Mouse (Mus musculus): ENCODE measurements at regions not wholly inside any gene's neighbourhood (a gene's known extent, or its start where the extent isn't known, plus 50 kb on each side); places are given as distances from the start of the nearest gene placed in this dataset.

DNA sequence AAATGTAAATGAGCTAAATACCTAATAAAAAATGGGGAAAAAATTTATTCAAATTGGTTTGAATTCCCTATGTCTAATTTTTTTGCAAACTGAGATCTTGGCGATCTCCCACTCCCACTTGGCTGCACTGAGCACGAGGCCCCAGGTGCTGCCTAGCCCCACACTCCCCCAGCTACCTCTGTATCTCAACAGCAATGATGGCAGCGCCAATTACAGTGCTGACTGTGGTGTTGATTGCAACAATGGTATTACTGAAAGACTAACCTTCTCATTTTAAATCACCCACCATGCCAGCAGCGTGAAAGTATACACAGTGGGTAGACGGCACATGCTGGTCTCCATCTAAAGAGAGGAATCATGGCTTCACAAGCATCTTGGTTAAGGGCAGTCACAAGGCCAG lies 267.1 kb downstream of the Ipo11 start:
- Histone ChIP-seq H3K36me3 (no peaks in the 10 kb centered on the region), H3K27me3 (ENCODE audit: insufficient read depth, poor library complexity, severe bottlenecking) (no peaks in the 10 kb centered on the region), H3K4me3 (no peak overlapping the region), H3K9me3 (no peaks in the 10 kb centered on the region), H3K27ac (no peak overlapping the region), H3K4me1 (replicated peaks) (no peaks in the 10 kb centered on the region)
- DNase-seq (ENCODE audit: low spot score) = no peak
- WGBS = 86% methylated on average over 5 of the region's 5 CpGs

DNA sequence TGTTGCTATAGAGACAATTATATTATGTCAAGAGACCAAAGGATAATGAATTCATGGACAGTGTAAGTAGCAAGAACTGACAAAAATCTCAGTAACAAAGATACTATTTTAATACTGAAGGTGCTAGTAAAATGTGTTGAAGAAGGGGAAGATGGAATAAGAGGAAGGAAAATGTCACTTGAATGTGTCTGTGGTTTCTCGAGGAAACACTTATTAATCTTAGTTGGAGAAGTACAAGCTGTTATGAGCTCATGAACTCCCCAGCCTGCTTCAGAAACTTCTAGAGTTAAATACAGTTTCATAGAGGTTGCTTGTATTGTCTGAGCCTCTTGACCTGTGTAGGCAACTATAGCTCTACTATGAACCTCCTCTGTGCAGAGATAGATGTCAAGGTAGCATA lies 274.6 kb downstream of the Ipo11 start:
- DNase-seq (ENCODE audit: low spot score) = no peak
- H3K9me3 ChIP-seq = no peaks in the 10 kb centered on the region
- no peaks in the 10 kb centered on the region for H3K36me3 ChIP-seq
- WGBS = 88% methylated on average over 1 of the region's 1 CpGs
- H3K4me1 ChIP-seq (replicated peaks) = no peaks in the 10 kb centered on the region
- no peak overlapping the region for H3K27ac ChIP-seq
- no peaks in the 10 kb centered on the region for H3K27me3 ChIP-seq (ENCODE audit: insufficient read depth, poor library complexity, severe bottlenecking)
- no peak overlapping the region for H3K4me3 ChIP-seq

DNA sequence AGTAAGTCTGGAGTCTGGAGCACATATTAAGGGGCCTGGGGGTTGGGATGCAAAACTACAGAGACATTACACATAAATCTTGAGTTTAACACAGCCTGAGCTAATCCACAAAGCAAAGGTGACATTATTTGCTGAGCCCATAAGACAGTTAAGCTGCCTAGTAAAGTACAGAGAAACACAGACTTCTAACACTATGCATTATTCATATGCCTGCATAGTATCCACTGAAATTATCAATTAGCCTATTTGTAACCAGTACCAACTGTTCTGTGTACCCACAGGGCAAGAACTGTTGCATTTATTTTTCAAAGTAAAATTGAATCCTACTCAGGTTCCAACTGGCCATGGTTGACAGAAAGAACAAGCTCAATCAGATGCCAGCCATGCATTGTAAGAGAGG lies 287.4 kb downstream of the Ipo11 start:
- no peak for DNase-seq (ENCODE audit: low spot score)
- Histone ChIP-seq H3K27me3 (ENCODE audit: insufficient read depth, poor library complexity, severe bottlenecking) (no peaks in the 10 kb centered on the region), H3K36me3 (no peaks in the 10 kb centered on the region), H3K27ac (no peak overlapping the region), H3K4me1 (replicated peaks) (no peaks in the 10 kb centered on the region), H3K4me3 (no peak overlapping the region), H3K9me3 (no peaks in the 10 kb centered on the region)

DNA sequence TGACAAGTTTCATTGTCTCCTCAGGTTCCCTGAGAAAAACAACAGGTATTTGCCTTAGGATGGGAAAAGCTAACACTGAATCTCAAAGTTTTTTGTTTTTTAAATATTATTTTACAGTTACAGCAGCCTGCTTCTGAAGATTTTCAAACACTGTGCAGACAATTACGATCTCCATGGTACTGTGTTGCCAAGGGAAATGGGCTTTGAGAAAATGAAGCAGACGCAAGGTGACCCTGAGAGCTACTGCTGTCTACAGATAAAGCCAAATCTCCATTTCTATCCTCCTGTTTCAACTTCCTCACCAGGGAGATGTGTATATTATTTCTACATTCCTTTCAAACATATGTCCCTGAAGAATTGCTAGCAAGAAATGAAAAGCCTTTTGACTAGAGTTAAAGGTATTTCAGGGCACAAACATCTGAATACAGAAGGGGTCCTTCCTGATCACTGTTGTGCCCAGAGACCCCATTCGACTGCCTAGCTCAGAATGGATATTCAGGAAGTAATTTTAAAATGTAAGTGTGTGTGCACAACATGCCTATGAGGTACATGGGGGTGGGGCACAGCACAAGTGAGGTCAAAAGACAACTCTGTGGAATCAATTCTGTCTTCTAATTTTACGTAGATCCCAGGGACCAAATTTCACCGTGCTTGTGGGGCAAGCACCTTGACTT lies 293.3 kb downstream of the Ipo11 start:
- Histone ChIP-seq H3K27me3 (ENCODE audit: insufficient read depth, poor library complexity, severe bottlenecking) (no peaks in the 10 kb centered on the region), H3K36me3 (no peaks in the 10 kb centered on the region), H3K4me3 (no peak overlapping the region), H3K4me1 (replicated peaks) (no peaks in the 10 kb centered on the region), H3K27ac (no peak overlapping the region), H3K9me3 (no peaks in the 10 kb centered on the region)
- 84% methylated on average over 5 of the region's 5 CpGs for WGBS
- no peak for DNase-seq (ENCODE audit: low spot score)

DNA sequence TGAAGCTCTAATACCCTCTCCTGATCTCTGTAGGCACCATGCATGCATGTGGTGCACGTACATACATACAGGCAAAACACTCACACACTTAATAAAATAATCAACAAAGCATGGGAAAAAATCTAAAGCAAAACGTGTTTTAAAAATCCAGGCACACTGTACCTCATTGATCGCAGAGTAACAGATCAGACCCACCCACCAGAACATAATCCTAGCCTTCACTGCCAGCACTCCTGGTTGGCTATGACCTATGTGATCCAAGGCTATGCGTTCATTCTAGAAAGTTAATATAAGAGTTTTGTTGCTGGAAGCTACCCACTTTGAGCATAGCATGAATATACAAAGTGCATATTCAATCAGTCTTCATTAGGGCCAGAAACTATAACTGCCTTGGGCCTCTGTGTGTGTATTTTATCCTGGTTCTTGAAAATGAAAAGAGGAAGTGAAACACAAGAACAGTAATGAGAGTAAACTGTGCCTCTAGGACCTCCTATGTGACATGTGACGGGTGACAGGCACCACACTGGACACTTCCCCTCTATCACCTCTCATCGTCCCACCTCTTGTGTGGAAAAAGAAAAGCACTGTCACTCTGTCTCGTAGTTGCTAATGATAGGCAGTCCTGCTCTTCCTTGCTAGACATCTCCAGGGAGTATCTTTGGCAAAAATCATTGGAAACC lies 297.9 kb downstream of the Ipo11 start:
- H3K27me3 ChIP-seq (ENCODE audit: insufficient read depth, poor library complexity, severe bottlenecking) = no peaks in the 10 kb centered on the region
- no peaks in the 10 kb centered on the region for H3K4me1 ChIP-seq (replicated peaks)
- H3K9me3 ChIP-seq = no peaks in the 10 kb centered on the region
- H3K36me3 ChIP-seq = no peaks in the 10 kb centered on the region
- H3K27ac ChIP-seq = no peak overlapping the region
- no peak overlapping the region for H3K4me3 ChIP-seq
- no peak for DNase-seq (ENCODE audit: low spot score)
- 79% methylated on average over 7 of the region's 7 CpGs for WGBS

DNA sequence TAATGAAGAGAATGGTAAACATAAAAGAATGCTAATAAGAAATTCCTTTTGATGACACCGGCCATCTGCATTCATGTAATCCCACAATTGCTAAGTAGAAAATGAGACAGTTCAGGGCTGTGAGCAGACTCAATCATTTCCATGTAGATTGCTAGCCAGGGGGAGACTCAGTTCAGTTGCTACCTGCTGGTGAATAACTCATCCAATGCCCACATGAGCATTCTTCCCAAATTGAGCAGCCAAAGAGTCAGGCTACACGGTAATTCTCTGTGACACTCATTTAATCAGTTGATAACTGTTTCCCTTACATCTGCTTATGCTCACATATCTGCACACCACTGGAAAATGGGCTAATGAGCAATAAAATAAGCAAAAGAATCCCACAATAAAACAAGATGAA lies 345.0 kb downstream of the Ipo11 start:
- H3K9me3 ChIP-seq = no peaks in the 10 kb centered on the region
- no peak overlapping the region for H3K4me3 ChIP-seq
- H3K27me3 ChIP-seq (ENCODE audit: insufficient read depth, poor library complexity, severe bottlenecking) = no peaks in the 10 kb centered on the region
- WGBS = 84% methylated on average over 2 of the region's 2 CpGs
- H3K36me3 ChIP-seq = no peaks in the 10 kb centered on the region
- H3K4me1 ChIP-seq (replicated peaks) = no peaks in the 10 kb centered on the region
- no peak overlapping the region for H3K27ac ChIP-seq
- no peak for DNase-seq (ENCODE audit: low spot score)

DNA sequence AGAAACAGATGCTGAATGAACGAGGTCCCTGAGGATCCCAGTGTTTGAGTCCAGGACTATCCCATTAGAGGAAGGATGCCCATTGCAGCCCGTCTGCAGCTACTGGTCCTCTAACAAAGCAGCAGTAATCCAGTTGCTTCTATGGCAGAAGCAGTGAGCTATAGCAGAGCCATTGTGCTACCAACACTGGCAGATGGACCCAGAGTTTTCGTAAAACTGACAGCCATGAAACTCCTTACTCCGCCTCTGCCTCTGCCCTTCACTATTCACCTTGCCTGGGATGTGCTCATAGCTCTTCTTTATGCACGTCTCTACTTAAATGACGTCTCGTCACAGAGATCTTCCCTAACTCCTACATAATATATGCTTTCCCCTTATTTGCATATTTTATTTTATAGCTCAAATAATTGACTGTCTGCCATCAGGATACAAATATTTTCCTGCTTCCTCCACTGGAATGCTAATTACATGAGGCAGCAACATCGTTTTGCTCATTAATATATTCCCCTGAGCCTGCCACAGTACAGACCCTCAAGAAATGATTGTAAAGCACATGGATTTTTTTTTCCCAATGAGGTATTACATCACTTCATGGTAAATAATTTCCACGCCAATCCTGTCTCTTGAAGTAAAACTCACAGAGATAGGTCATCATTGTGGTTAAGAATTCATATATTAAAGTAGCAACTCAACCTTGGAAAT lies 368.9 kb downstream of the Ipo11 start:
- no peak overlapping the region for H3K27ac ChIP-seq
- DNase-seq (ENCODE audit: low spot score) = no peak
- H3K27me3 ChIP-seq (ENCODE audit: insufficient read depth, poor library complexity, severe bottlenecking) = no peaks in the 10 kb centered on the region
- H3K36me3 ChIP-seq = no peaks in the 10 kb centered on the region
- no peaks in the 10 kb centered on the region for H3K9me3 ChIP-seq
- 81% methylated on average over 9 of the region's 9 CpGs for WGBS
- H3K4me1 ChIP-seq (replicated peaks) = no peaks in the 10 kb centered on the region
- no peak overlapping the region for H3K4me3 ChIP-seq

DNA sequence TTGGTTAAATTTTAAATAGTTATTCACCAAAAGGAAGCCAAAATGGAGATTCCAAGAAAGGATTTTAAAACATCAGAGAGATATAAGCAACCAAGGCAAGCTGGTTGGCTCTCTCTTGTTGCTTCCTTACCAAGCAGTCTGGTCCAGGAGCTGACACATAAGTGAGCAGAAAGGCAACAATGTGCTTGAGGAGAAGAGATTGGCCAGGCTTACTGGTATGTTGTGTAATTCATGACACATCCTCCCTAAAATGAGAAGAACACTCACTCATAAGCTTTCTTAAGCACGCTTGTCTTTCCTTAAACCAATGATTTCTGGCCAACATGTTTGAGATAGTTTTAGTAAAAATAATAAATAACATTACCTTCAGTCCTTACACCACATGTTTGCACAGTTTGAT lies 374.2 kb downstream of the Ipo11 start:
- Histone ChIP-seq H3K36me3 (no peaks in the 10 kb centered on the region), H3K9me3 (no peaks in the 10 kb centered on the region), H3K4me3 (no peak overlapping the region), H3K27me3 (ENCODE audit: insufficient read depth, poor library complexity, severe bottlenecking) (no peaks in the 10 kb centered on the region), H3K27ac (no peak overlapping the region), H3K4me1 (replicated peaks) (no peaks in the 10 kb centered on the region)
- 88% methylated on average over 1 of the region's 1 CpGs for WGBS
- DNase-seq (ENCODE audit: low spot score) = no peak

DNA sequence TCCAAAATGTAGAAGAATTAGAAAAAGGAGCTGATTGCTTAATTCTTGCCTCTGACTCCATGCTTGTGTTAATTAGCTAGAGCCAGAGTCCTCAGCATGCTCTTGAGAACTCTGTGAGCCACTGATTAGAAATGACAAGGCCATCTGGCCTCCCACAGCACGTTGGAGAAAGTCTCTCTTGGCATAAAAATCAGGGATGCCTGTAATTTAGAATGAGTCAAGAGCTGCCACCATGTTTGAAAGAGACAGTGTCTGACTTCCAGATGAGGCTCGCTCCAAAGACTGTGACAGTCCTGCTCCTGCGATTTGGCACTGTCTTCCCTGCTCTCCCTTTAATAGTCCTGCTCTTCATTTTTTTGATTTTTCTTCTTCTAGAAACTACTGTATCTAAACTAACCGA lies 374.6 kb downstream of the Ipo11 start:
- H3K4me3 ChIP-seq = no peak overlapping the region
- 73% methylated on average over 4 of the region's 4 CpGs for WGBS
- no peak for DNase-seq (ENCODE audit: low spot score)
- H3K27me3 ChIP-seq (ENCODE audit: insufficient read depth, poor library complexity, severe bottlenecking) = no peaks in the 10 kb centered on the region
- no peak overlapping the region for H3K27ac ChIP-seq
- H3K9me3 ChIP-seq = no peaks in the 10 kb centered on the region
- H3K4me1 ChIP-seq (replicated peaks) = no peaks in the 10 kb centered on the region
- H3K36me3 ChIP-seq = no peaks in the 10 kb centered on the region

DNA sequence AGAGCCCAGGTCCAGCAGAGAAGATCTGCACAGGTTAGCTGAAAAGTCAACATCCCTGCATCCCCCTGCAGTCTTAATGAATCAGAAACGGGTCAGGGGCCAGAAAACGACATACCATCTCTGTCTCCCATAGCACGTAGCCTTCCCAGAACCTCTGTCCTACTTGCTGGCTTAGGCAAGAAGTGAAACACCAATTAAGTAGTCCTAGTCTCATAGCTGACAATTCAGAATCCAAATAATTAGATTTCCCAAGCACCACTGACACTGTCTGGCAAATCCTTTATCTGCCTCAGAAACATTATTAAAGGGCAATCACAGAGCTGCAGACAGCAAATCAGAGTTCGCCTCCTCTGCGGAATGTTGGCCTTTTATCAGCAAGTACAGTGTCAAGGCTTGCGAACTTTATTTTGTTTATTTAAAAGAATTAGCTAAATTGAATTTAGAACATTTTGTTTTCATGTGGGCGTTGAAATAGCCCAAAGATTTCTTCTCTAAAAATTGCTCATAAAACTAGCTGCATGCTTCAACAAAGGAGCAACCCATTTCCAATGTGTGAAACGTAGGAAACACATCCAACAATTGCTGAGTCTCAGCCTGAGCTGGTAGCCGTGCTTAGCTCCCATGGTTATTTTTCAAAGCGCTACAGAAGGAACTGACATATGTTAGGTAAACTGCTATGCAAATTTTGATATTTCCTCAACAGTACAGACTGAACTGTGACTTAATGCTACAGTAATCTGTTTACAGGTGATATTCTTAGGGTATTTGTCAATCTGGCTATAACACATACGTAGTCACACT lies 411.2 kb downstream of the Ipo11 start:
- H3K4me3 ChIP-seq = no peak overlapping the region
- no peaks in the 10 kb centered on the region for H3K36me3 ChIP-seq
- no peaks in the 10 kb centered on the region for H3K9me3 ChIP-seq
- no peaks in the 10 kb centered on the region for H3K27me3 ChIP-seq (ENCODE audit: insufficient read depth, poor library complexity, severe bottlenecking)
- no peaks in the 10 kb centered on the region for H3K4me1 ChIP-seq (replicated peaks)
- WGBS = 87% methylated on average over 11 of the region's 11 CpGs
- no peak for DNase-seq (ENCODE audit: low spot score)
- no peak overlapping the region for H3K27ac ChIP-seq

DNA sequence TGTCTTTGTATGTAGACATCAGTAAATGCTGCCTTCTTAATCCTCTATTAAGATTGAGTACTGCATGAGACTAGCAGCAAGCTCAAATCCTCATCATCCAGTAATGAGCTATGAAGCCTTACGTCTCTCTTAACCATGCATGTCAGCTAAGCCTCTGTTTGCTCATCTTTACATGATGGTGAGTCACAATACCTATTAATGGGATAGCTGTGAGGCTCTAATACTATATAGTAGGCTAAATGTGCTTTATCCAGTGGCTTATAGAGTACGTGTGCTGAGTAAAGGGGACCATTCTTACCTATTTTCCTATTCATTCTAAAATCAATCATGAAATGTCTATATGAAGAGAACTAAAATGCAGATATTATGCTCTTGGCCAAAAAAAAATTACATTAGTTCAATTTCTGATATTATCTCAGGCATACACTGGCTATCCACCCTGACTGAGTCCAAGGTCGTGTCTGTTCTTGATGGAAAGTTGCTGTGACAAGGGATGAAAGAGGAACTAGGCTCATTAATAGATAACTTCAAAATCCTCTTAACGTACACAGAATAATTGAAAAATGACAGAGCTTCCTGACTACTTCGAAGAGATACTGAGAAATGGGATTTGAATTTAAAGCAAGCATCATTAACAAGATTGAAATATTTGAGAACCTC lies 422.1 kb downstream of the Ipo11 start:
- Histone ChIP-seq H3K27me3 (ENCODE audit: insufficient read depth, poor library complexity, severe bottlenecking) (no peaks in the 10 kb centered on the region), H3K4me1 (replicated peaks) (no peaks in the 10 kb centered on the region), H3K4me3 (no peak overlapping the region), H3K36me3 (no peaks in the 10 kb centered on the region), H3K9me3 (no peaks in the 10 kb centered on the region), H3K27ac (no peak overlapping the region)
- no peak for DNase-seq (ENCODE audit: low spot score)
- 86% methylated on average over 5 of the region's 5 CpGs for WGBS

DNA sequence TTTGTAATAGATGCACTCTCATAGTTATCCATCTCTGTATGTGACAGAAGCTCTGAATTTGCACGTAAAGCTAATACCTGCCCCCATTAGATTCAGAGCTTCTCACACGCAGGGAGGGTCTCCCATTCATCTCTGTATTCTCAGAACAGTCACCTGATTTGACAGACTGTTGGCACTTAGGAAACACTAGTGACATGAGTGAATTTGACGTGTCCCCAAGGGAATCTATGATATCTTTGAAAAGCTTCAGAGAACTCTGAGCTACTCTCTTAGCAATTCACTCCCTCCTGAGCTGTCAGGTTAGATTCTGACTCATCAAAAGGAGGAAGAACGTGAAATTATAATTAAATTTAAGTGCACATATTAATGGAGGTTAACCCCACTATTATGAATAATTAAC lies 423.1 kb downstream of the Ipo11 start:
- Histone ChIP-seq H3K27ac (no peak overlapping the region), H3K9me3 (no peaks in the 10 kb centered on the region), H3K4me3 (no peak overlapping the region), H3K36me3 (no peaks in the 10 kb centered on the region), H3K4me1 (replicated peaks) (no peaks in the 10 kb centered on the region), H3K27me3 (ENCODE audit: insufficient read depth, poor library complexity, severe bottlenecking) (no peaks in the 10 kb centered on the region)
- no peak for DNase-seq (ENCODE audit: low spot score)
- 80% methylated on average over 4 of the region's 4 CpGs for WGBS

Measured in hindbrain, embryonic 10.5 days (tissue).